Mouse (Mus musculus) bone marrow, adult 2 months (tissue): ENCODE results near the gene Lhx9. TPM values are rescaled to one million over a fixed set of nuclear protein-coding genes. Genes with fewer than 3 reads are reported as not detected.

Experiments used
- H3K27ac ChIP-seq: fragments of 200-500 bp; 2 replicates; pipeline ENCODE4 v1.5.1; 2012; ENCODE audit warnings: low read depth, mild to moderate bottlenecking, control low read depth, inconsistent platforms, low read length; ENCODE audit not compliant: control insufficient read depth, poor library complexity, insufficient read depth
- H3K4me1 ChIP-seq: fragments of 200-500 bp; 2 replicates; pipeline ENCODE4 v1.6.1; 2011; ENCODE audit warnings: low read length; ENCODE audit not compliant: control insufficient read depth, insufficient read depth
- H3K4me3 ChIP-seq: fragments of 200-500 bp; replicated peaks from 2 replicates; pipeline ENCODE3; 2011; ENCODE audit warnings: mild to moderate bottlenecking, low read depth, low read length, control low read depth; ENCODE audit not compliant: control insufficient read depth
- CTCF ChIP-seq: fragments of 200-500 bp; IDR thresholded peaks from 2 replicates; pipeline ENCODE4 v1.5.1; 2011; ENCODE audit warnings: low read length, control low read depth; ENCODE audit not compliant: control insufficient read depth, insufficient read depth
- POLR2A ChIP-seq: fragments of 200-500 bp; IDR thresholded peaks from 2 replicates; pipeline ENCODE4 v1.6.1; 2011; ENCODE audit warnings: low read depth, mild to moderate bottlenecking, control low read depth, low read length, borderline replicate concordance; ENCODE audit not compliant: control insufficient read depth
- WGBS: fragments of 180-500 bp; shearing (Covaris S2); methylation state at CpG from one replicate; pipeline ENCODE4 v1.1.7; 2018; 5-methylcytosine and 5-hydroxymethylcytosine counted together
- polyA plus RNA-seq: library from polyadenylated mRNA; stranded (reverse); fragments of >200 nt; gene quantifications from 2 replicates; pipeline ENCODE4 v1.2.4, GENCODE M21; 2011; ENCODE audit warnings: low replicate concordance; ENCODE audit not compliant: missing spikeins, insufficient read depth, insufficient read length

Gene Lhx9
- polyA plus RNA-seq, 1 experiment = not detected

GRCm38 (mm10) chr1:138831309-138831708, 17.1 kb downstream of the Lhx9 start:
- WGBS = 1% methylated on average over 16 of the region's 16 CpGs
- TF ChIP-seq POLR2A (no peak), CTCF (no peak)
- Histone ChIP-seq H3K4me3 (peak overlapping the region; percentile 10), H3K4me1 (no peaks in the 10 kb centered on the region), H3K27ac (no peak overlapping the region)

DNA sequence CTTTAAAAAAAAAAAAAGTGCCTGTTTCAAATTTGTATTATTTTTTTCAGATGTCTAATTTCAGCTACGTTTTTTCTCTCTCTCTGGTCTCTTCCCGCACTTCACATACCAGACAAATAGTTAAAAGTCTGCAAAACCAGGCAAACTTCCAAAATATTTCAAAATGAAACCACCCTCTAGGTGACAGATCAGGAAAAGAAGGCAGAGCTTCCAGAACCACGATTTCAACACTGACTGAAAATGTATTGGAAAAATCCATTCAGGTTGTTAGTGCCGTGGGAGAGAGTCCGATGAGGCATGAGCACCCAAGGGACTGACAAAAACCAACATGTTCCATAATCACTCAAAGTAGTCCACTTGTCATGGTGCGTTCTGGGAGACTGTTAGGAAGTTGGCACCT, 21.5 kb downstream of the Lhx9 start:
- H3K4me1 ChIP-seq = no peaks in the 10 kb centered on the region
- no peak overlapping the region for H3K27ac ChIP-seq
- no peak for TF ChIP-seq POLR2A
- no peak for TF ChIP-seq CTCF
- WGBS = 65% methylated on average over 6 of the region's 6 CpGs
- H3K4me3 ChIP-seq = no peak overlapping the region

GRCm38 (mm10) chr1:138822985-138823322, 25.4 kb downstream of the Lhx9 start:
- Histone ChIP-seq H3K4me3 (no peak overlapping the region), H3K27ac (no peak overlapping the region), H3K4me1 (no peaks in the 10 kb centered on the region)
- WGBS = 65% methylated on average over 1 of the region's 1 CpGs
- TF ChIP-seq CTCF (no peak), POLR2A (no peak)

DNA sequence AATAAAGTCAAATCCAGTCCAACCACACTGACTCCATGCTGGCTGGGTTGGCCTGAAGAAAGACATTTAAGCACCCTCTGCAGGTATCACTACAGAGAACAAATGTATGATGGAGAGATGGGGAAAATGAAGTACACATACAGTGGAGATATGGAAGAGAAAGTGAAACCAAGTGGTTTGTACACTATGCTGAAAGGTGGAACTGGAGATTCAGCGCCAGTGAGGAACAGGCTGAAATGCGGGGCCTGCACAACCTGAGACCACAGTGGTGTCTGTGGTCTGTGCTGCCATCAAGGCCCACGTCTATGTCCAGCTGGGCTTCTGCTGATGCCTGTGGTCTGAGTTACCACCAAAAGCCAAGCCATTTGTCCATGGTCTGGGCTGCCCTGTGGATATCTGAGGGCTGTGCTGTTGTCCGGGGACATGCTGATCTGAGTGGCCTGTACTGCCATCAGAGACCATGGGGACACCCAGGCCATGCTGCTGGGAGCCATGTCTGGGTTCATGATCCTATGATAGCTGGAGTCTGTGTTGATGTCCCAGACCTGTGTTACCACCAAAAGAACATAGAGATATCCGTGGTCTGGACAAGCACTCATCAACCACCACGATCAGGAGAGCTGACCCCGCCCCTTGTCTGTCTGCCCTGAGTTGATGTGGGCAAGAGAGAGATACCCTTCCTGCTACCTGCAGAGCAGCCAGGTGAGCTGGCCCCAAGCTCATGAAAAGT, 26.0 kb downstream of the Lhx9 start:
- 42% methylated on average over 7 of the region's 7 CpGs for WGBS
- no peaks in the 10 kb centered on the region for H3K4me1 ChIP-seq
- no peak for TF ChIP-seq POLR2A
- no peak for TF ChIP-seq CTCF
- H3K27ac ChIP-seq = no peak overlapping the region
- peak overlapping the region; percentile 33 for H3K4me3 ChIP-seq

- TF ChIP-seq CTCF (no peak), POLR2A (no peak)
- WGBS = 76% methylated on average over 3 of the region's 3 CpGs
- no peak overlapping the region for H3K27ac ChIP-seq
- no peak overlapping the region for H3K4me3 ChIP-seq
- H3K4me1 ChIP-seq = no peaks in the 10 kb centered on the region
Measured at GRCm38 (mm10) chr1:138801732-138802131, 46.6 kb downstream of the Lhx9 start.

DNA sequence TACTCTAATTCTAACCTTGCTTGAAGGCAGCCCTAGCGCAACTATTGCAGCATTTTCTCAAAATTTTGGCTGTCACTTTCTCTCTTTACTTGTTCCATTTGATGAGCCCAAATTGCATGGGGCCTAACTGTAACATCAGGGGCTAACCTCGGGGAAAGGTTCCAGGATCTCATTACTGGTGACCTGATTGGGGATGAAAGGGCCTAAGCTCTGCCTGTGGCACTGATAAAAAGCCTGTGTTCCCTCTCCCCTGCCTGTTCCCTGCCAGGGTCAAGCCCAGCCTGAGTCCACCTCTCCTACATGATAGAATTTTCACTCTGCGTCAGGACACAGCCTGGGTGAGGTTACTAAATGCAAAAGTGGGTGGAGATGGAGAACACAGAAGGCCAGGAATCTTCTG, 47.1 kb downstream of the Lhx9 start:
- Histone ChIP-seq H3K4me1 (no peaks in the 10 kb centered on the region), H3K27ac (no peak overlapping the region), H3K4me3 (no peak overlapping the region)
- TF ChIP-seq POLR2A (no peak), CTCF (no peak)
- WGBS = 64% methylated on average over 3 of the region's 3 CpGs

DNA sequence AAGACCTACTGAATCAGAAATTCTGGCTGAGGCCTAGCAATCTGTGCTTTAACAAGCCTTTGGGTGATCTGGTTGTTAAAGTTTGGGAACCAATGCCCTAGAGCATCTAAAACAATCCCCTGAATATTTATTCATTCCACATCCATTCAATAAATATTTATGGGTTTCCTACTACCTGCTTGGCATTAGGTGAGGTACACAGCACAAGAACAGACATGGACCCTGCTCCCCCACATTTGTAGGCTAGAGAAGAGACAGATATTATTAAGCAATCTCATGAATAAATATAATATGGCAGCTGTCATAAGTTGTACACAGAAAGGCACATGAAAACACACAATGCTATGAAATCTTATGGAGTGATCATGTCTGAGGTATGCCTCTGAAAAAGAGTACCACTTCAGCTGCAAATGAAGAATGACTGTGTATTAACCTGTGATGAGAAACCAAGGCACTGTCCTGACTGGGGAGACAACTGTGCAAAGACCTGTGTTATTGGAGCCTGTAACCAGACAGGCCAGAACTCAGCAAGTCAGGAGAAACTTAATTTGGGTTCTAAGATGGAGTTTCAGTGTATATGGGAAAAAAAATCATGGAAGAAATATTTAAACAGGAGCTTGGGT, 48.6 kb downstream of the Lhx9 start:
- no peak for TF ChIP-seq CTCF
- no peak for TF ChIP-seq POLR2A
- H3K27ac ChIP-seq = no peak overlapping the region
- H3K4me1 ChIP-seq = no peaks in the 10 kb centered on the region
- H3K4me3 ChIP-seq = no peak overlapping the region

- Histone ChIP-seq H3K4me1 (no peaks in the 10 kb centered on the region), H3K27ac (no peak overlapping the region), H3K4me3 (no peak overlapping the region)
- WGBS = 78% methylated on average over 5 of the region's 5 CpGs
- TF ChIP-seq CTCF (no peak), POLR2A (no peak)
Measured at GRCm38 (mm10) chr1:138798110-138798509, 50.3 kb downstream of the Lhx9 start.
